In the genomic region with DNA sequence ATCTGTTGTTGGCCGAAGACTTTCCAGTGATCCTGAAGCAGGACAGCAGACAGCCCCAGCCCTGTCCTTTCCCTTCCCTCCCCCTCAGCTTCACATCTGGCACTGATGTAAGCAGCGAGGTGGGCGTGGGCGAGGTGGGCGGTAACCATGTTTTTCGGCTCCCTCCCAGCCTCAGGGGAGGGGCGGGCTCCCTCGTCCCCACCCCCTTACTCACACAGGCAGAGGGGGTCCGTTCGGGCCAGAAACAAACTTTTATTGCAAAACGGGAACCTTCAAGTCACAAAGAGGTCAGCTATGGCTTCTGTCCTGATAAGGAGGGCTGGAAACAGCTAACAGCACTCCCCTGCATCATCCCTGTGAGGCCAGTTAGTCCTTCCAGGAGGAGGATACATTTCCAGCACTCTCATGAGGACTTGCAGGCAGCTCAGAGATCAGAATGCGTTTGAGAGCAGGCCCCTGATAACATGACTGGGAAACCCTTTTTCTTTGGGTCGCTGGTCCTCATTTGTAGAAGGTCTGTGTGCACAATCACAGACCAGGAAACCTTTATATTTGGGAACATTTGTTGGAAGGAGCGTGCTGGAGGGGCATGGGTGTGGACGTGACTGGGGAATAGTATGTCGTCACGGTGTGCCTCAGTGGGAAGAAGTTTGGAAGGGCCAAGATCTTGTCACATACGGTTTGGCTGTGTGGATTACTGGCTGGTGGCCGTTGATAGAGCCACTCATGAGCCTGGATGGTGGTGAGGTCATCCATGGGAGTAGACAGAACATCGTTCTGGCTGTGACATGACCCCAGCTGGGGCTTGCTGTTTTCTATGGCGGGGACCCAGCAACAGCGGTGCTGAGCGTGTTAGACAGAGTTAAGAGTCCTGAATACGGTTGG, we compare ENCODE assay signal across 7 mouse cellular contexts. TPM values are rescaled to one million over a fixed set of nuclear protein-coding genes. Genes with fewer than 3 reads are reported as not detected.
DNase-seq lines count a peak whose midpoint lies in the region; ATAC-seq and TF ChIP-seq lines count a peak whose summit lies in the region.

No protein-coding gene starts in this region.

- no peaks in the 10 kb centered on the region for H3K36me3 ChIP-seq in limb, embryonic 12.5 days
- no peaks in the 10 kb centered on the region for H3K36me3 ChIP-seq in neural tube, embryonic 15.5 days

- DNase-seq in adrenal gland, postnatal 25 days: peak; percentile 35
- peak; percentile 91 for DNase-seq in heart, postnatal 25 days (ENCODE audit: low spot score)
- DNase-seq in right cerebral cortex, postnatal 25 days: no peak
- DNase-seq in left cerebral cortex, postnatal 36 days (ENCODE audit: low spot score in 2 of 2): no peak

- H3K9me3 ChIP-seq in limb, embryonic 12.5 days: peaks cover 7% of the 10 kb centered on the region; the same call in 1 of the 2 replicates
- no peaks in the 10 kb centered on the region for H3K9me3 ChIP-seq in neural tube, embryonic 15.5 days (replicated peaks)

- peak overlapping the region; percentile 53 for H3K4me2 ChIP-seq in limb, embryonic 12.5 days
- peak overlapping the region; percentile 22 for H3K4me2 ChIP-seq in neural tube, embryonic 15.5 days

- peak overlapping the region; percentile 68 for H3K27ac ChIP-seq in embryonic fibroblast, embryonic 13.5 days (ENCODE audit: insufficient read depth, low read length)
- H3K27ac ChIP-seq in limb, embryonic 12.5 days: peak overlapping the region; percentile 85
- H3K27ac ChIP-seq in neural tube, embryonic 15.5 days (replicated peaks): no peak overlapping the region

- peaks cover 2% of the 10 kb centered on the region for H3K4me1 ChIP-seq in embryonic fibroblast, embryonic 13.5 days (ENCODE audit: control insufficient read depth, insufficient read depth, low read length)
- H3K4me1 ChIP-seq in limb, embryonic 12.5 days (replicated peaks): peaks cover 17% of the 10 kb centered on the region
- H3K4me1 ChIP-seq in neural tube, embryonic 15.5 days: peaks cover 8% of the 10 kb centered on the region

- TF ChIP-seq CTCF in embryonic fibroblast, embryonic 13.5 days (IDR thresholded peaks at IDR 0.05; ENCODE audit: borderline replicate concordance, insufficient read depth, low read length): no peak

- TF ChIP-seq POLR2A in embryonic fibroblast, embryonic 13.5 days (IDR thresholded peaks at IDR 0.05; ENCODE audit: low read depth, low read length): peak; percentile 64

- peak; percentile 53 for ATAC-seq in limb, embryonic 12.5 days (ENCODE audit: insufficient number of reproducible peaks, insufficient read depth, low FRiP score, low TSS enrichment, low read depth)
- no peak for ATAC-seq in neural tube, embryonic 15.5 days (ENCODE audit: low FRiP score)

- 28% methylated on average over 24 of the region's 24 CpGs for WGBS in limb, embryonic 12.5 days
- 39% methylated on average over 24 of the region's 24 CpGs for WGBS in neural tube, embryonic 15.5 days

- no peaks in the 10 kb centered on the region for H3K27me3 ChIP-seq in limb, embryonic 12.5 days
- no peaks in the 10 kb centered on the region for H3K27me3 ChIP-seq in neural tube, embryonic 15.5 days (replicated peaks)

- intact Hi-C loops in heart, postnatal 25 days (cut with DNase I): no loop called here
- intact Hi-C loops in left cerebral cortex, postnatal 36 days (cut with DNase I): no loop called here

- no peak overlapping the region for H3K4me3 ChIP-seq in embryonic fibroblast, embryonic 13.5 days (ENCODE audit: insufficient read depth, low read length)
- peak overlapping the region; percentile 27 for H3K4me3 ChIP-seq in limb, embryonic 12.5 days (replicated peaks)
- no peak overlapping the region for H3K4me3 ChIP-seq in neural tube, embryonic 15.5 days (replicated peaks)

- peak overlapping the region; percentile 42; the same call in 1 of the 2 replicates for H3K9ac ChIP-seq in limb, embryonic 12.5 days (replicated peaks)
- H3K9ac ChIP-seq in neural tube, embryonic 15.5 days (replicated peaks): no peak overlapping the region

RNA-seq across cellular contexts. Expression of a gene that starts 14.0 kb away (rescaled TPM):
- total RNA-seq in adrenal gland, postnatal 25 days (2021): 27.4 and 32.1 TPM in 2 replicates
- polyA plus RNA-seq in embryonic fibroblast, embryonic 13.5 days (2011; ENCODE audit: insufficient read length, low read depth, missing spikeins): 232 and 364 TPM in 2 replicates
- 10 to 100 TPM; 78.6 to 99.4 TPM for total RNA-seq in heart, postnatal 25 days (2021)
- polyA plus RNA-seq in limb, embryonic 12.5 days (2016; fragmentation: Nextera tagmentation; extraction: Ambion mirVana): 56.3 and 57.2 TPM in 2 replicates
- 27.6 and 35.8 TPM in 2 replicates for polyA plus RNA-seq in neural tube, embryonic 15.5 days (2015; fragmentation: Nextera tagmentation; extraction: Ambion mirVana)
- total RNA-seq in left cerebral cortex, postnatal 36 days (2021): 10 to 100 TPM; 40.2 to 41.7 TPM

RNA-seq across cellular contexts. Expression of a gene that starts 14.2 kb away (rescaled TPM):
- 2.5 and 2.9 TPM in 2 replicates for total RNA-seq in adrenal gland, postnatal 25 days (2021)
- polyA plus RNA-seq in embryonic fibroblast, embryonic 13.5 days (2011; ENCODE audit: insufficient read length, low read depth, missing spikeins): 0.23 TPM in 1 of 2 replicates, not detected in the other
- total RNA-seq in heart, postnatal 25 days (2021): 1 to 10 TPM; 5.8 to 6.3 TPM
- polyA plus RNA-seq in limb, embryonic 12.5 days (2016; fragmentation: Nextera tagmentation; extraction: Ambion mirVana): 1.2 and 2.1 TPM in 2 replicates
- 2.8 and 6.1 TPM in 2 replicates for polyA plus RNA-seq in neural tube, embryonic 15.5 days (2015; fragmentation: Nextera tagmentation; extraction: Ambion mirVana)
- total RNA-seq in left cerebral cortex, postnatal 36 days (2021): 1 to 10 TPM; 2.9 to 3.8 TPM

RNA-seq across cellular contexts. Expression of a gene that starts 47.9 kb away (rescaled TPM):
- total RNA-seq in adrenal gland, postnatal 25 days (2021): 116 and 128 TPM in 2 replicates
- polyA plus RNA-seq in embryonic fibroblast, embryonic 13.5 days (2011; ENCODE audit: insufficient read length, low read depth, missing spikeins): 125 and 155 TPM in 2 replicates
- total RNA-seq in heart, postnatal 25 days (2021): 10 to 100 TPM; 77.8 TPM
- 67.6 and 75.0 TPM in 2 replicates for polyA plus RNA-seq in limb, embryonic 12.5 days (2016; fragmentation: Nextera tagmentation; extraction: Ambion mirVana)
- 37.3 and 43.9 TPM in 2 replicates for polyA plus RNA-seq in neural tube, embryonic 15.5 days (2015; fragmentation: Nextera tagmentation; extraction: Ambion mirVana)
- total RNA-seq in left cerebral cortex, postnatal 36 days (2021): 100 to 1,000 TPM; 103 to 107 TPM

Comparison
In these comparisons a context has a peak if more than half of its experiments do, and no peak if none do; other contexts are left out.
1. DNase-seq: peak in adrenal gland, postnatal 25 days (single experiment) and heart, postnatal 25 days (single experiment); none in right cerebral cortex, postnatal 25 days (single experiment) and left cerebral cortex, postnatal 36 days (0 of 2).